Mouse (Mus musculus): Measurements from ENCODE around the gene Mbtps2.

The Mbtps2 gene

DNA sequence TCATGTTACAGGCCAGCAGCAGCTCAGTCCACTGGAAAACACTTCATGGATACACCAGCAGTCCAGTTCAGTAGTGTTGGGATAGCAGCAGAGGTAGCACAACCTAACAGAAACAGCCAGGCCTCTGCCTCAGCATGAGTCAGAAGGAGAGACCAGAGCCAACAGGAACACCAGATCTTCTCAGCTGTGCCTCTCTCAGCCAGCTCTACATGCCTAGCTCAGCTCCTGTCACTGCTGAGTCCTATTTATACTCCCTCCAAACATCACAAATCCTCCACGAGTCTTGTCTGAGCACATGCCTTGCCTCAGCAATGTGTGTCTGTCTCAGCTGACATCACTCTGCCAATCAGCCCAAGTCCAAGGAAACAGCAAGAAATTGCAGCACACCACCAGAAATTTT lies 94.0 kb downstream of the Mbtps2 start:
- DNase-seq (ENCODE audit: low read depth) = no peak

- no peak for DNase-seq (ENCODE audit: low read depth)
These were observed 96.6 kb downstream of the Mbtps2 start for GRCm38 (mm10) chrX:157501871-157502270.

GRCm38 (mm10) chrX:157500004-157500403 lies 98.5 kb downstream of the Mbtps2 start:
- no peak for DNase-seq (ENCODE audit: low read depth)

GRCm38 (mm10) chrX:157493159-157493558 lies 105.4 kb downstream of the Mbtps2 start:
- DNase-seq (ENCODE audit: low read depth) = no peak

- peak; percentile 78 for DNase-seq (ENCODE audit: low read depth)
These were observed 106.4 kb downstream of the Mbtps2 start, which contains the start of gene Sms for GRCm38 (mm10) chrX:157491944-157492726. TSS of gene Sms (minus strand) at chrX:157492287.

GRCm38 (mm10) chrX:157491145-157491935 lies 107.2 kb downstream of the Mbtps2 start:
- peak; percentile 59 for DNase-seq (ENCODE audit: low read depth)

DNA sequence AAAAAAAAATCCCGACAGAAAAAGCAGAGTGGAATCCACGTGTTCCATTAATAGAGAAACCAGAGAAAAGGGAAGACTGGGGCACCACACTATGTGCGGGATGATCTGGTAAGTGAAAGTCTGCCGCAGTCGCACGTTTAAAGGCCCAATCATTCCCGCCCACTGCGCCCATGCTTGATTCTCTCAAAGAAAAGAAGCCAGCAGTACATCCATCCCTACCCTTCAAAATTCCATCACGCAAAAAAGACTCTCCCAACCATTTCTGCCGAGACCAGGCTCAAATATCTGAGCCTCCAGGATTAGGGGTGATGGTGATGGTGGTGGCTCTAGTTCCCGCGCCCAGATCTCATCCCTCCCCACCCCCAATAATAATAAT lies 107.8 kb downstream of the Mbtps2 start:
- no peak for DNase-seq (ENCODE audit: low read depth)

GRCm38 (mm10) chrX:157489871-157490721 lies 108.4 kb downstream of the Mbtps2 start:
- DNase-seq (ENCODE audit: low read depth) = no peak

- DNase-seq (ENCODE audit: low read depth) = no peak
These were observed 109.7 kb downstream of the Mbtps2 start for GRCm38 (mm10) chrX:157488831-157489230.

DNA sequence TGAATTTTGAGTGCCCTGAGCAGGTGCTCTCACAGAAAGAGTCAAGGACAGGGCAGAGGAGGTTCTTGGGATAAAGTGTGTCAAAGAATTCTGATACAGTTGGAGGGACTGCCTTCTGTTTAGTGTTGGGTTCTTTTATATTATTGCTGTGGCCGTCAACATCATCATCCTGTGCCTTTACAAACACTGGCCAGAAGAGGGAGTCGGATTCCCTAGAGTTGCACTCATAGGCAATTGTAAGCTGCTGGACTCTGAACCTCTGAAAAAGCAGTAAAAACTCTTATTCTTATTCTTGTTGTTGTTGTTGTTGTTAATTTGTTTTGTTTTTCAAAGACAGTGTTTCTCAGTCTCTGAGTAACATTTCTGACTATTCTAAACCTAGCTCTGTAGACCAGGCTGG lies 111.8 kb downstream of the Mbtps2 start:
- peak; percentile 65 for DNase-seq (ENCODE audit: low read depth)
